Mouse (Mus musculus): ENCODE measurements at regions not wholly inside any gene's neighbourhood (a gene's known extent, or its start where the extent isn't known, plus 50 kb on each side); places are given as distances from the start of the nearest gene placed in this dataset.
A peak's percentile ranks its signal among the peaks of the same experiment; 100 is the strongest.
"Not testable (repeated sequence)": the region's sequence is repeated elsewhere in the genome, so short reads cannot be mapped to it uniquely, and the experiment has no call there.

DNA sequence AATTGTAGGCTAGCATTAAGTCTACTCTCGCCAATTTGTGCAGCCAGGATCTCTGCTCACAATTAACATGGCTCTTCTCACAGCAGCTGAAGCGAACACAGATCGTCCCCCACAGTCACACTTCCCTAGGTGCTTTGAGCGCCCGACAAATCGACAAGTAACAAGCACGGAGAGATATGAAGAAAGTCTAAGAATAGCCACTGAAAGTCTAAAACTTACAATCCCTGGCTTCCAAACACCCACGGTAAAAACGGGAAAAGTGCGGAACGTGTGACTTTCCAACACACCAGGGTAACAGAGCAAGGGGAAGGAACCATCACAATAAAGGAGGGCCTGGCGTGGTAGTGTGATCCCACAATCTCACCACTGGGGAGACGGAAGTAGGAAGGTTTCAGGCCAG is 114.8 kb upstream of the Gcfc2 start:
- H3K9me3 ChIP-seq (replicated peaks) = no peaks in the 10 kb centered on the region
- H3K4me3 ChIP-seq (replicated peaks) = no peak overlapping the region
- H3K27ac ChIP-seq = no peak overlapping the region
- no peaks in the 10 kb centered on the region for H3K4me1 ChIP-seq
- no peaks in the 10 kb centered on the region for H3K27me3 ChIP-seq
- no peak overlapping the region for H3K4me2 ChIP-seq
- H3K36me3 ChIP-seq = no peaks in the 10 kb centered on the region
- no peak for ATAC-seq (replicated peaks; ENCODE audit: low FRiP score)
- WGBS = 91% methylated on average over 13 of the region's 13 CpGs
- H3K9ac ChIP-seq = no peak overlapping the region

DNA sequence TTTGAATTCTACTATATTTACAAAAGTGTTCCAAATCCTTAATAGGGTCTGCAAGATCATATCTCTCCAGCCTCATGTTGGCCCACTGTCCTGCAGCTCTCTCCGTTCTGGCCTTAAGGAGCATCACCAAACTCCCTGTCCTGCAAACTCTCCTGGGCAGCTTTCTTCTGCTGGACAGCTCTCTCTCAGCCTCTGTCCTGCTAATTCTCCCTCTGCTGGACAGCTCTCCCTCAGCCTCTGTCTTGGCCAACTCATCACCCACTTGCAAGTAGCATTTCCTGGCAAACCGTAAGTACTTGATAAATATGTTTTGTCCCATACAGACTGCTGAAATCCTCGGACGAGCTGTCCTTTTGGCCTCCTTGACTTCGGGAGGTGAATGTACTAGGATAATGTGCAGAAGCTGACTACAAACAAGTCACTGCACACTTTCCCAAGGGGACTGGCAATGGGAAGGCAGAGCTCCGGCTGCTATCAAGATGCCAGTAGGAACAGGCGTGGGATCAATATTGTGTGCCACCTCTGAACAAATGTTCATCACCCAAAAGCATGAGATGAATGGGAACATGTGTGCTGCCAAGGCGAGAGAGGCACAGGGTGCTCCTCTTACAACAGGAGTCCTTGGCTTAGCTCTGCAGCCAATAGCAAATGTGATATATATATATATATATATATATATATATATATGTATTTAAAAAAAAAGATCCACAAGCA is 108.1 kb upstream of the Gcfc2 start:
- no peak for ATAC-seq (replicated peaks; ENCODE audit: low FRiP score)
- Histone ChIP-seq H3K9ac (no peak overlapping the region), H3K9me3 (replicated peaks) (no peaks in the 10 kb centered on the region), H3K4me3 (replicated peaks) (no peak overlapping the region), H3K36me3 (no peaks in the 10 kb centered on the region), H3K27ac (no peak overlapping the region), H3K4me1 (no peaks in the 10 kb centered on the region), H3K27me3 (no peaks in the 10 kb centered on the region), H3K4me2 (no peak overlapping the region)
- 80% methylated on average over 8 of the region's 8 CpGs for WGBS

DNA sequence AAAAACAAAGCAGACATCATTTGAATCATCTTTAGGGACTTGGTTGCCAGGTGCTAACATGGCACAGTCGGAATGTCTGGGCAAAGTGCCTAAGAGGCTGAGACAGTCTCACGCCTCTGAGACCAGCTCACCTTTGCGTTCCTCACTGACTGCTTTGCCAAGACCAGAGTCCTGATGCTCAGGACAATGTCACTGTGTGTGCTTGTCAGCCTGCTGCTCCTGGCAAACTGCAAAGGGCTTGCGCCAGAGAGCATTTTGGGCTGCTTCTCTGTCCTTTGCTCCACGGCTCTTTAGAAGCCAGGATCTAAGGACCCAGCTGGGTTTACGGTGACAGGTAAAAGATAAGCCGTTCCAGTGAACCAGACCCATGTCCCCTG is 107.5 kb upstream of the Gcfc2 start:
- no peaks in the 10 kb centered on the region for H3K27me3 ChIP-seq
- ATAC-seq (replicated peaks; ENCODE audit: low FRiP score) = no peak
- H3K9ac ChIP-seq = no peak overlapping the region
- H3K4me3 ChIP-seq (replicated peaks) = no peak overlapping the region
- no peaks in the 10 kb centered on the region for H3K9me3 ChIP-seq (replicated peaks)
- H3K27ac ChIP-seq = no peak overlapping the region
- no peaks in the 10 kb centered on the region for H3K4me1 ChIP-seq
- WGBS = 84% methylated on average over 7 of the region's 7 CpGs
- no peak overlapping the region for H3K4me2 ChIP-seq
- no peaks in the 10 kb centered on the region for H3K36me3 ChIP-seq

DNA sequence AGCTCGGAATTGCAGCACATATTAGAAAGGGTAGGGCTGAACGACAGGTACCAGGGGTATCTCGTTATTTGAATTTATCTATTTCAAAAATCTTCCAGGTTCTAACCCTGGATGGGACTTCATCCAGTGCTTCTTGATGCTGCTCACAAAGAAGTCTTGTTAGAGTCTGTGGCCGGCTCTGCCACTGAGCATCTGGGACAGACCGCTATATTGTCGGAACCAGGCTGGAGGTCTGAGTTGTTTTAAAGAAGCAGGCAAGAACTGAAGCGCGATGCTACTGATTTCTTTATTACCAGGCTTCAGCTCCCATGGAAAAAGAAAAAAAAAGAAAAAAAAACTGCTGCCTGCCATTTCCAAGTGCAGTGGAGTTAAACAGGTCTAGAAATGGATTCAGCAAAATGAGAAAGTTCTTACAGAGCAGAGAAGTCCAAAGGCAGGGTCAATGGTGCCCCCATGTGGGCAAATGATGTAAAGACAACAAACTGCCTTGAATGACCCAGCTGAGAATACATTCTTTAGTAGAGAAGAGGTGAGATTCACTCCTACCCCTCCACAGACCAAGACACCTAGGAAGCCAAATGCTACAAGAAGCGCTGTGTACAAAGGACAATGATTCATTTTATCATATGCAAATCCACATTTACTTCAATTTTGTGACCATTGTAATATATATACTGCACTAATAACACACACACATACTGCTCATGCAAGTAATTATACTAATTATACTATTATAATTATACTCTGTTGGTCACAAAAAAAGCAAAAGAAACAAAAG is 106.2 kb upstream of the Gcfc2 start:
- Histone ChIP-seq H3K4me1 (no peaks in the 10 kb centered on the region), H3K4me3 (replicated peaks) (no peak overlapping the region), H3K36me3 (no peaks in the 10 kb centered on the region), H3K9ac (no peak overlapping the region), H3K4me2 (no peak overlapping the region), H3K27me3 (no peaks in the 10 kb centered on the region), H3K27ac (no peak overlapping the region), H3K9me3 (replicated peaks) (no peaks in the 10 kb centered on the region)
- no peak for ATAC-seq (replicated peaks; ENCODE audit: low FRiP score)
- WGBS = 76% methylated on average over 9 of the region's 9 CpGs

DNA sequence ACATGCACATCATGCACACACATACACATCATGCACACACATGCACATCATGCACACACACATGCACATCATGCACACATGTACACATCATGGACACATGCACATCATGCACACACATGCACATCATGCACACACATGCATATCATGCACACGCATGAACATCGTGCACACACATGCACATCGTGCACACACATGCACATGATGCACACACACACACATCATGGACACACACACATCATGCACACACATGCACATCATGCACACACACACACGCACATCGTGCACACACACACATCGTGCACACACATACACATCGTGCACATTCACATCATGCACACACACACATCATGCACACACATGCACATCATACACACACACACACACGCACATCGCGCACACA is 104.9 kb upstream of the Gcfc2 start:
- no peak overlapping the region for H3K27ac ChIP-seq
- no peak overlapping the region for H3K9ac ChIP-seq
- no peaks in the 10 kb centered on the region for H3K9me3 ChIP-seq (replicated peaks)
- no peaks in the 10 kb centered on the region for H3K4me1 ChIP-seq
- ATAC-seq (replicated peaks; ENCODE audit: low FRiP score) = no peak
- no peaks in the 10 kb centered on the region for H3K27me3 ChIP-seq
- WGBS = 96% methylated on average over 10 of the region's 10 CpGs
- H3K36me3 ChIP-seq = no peaks in the 10 kb centered on the region
- H3K4me2 ChIP-seq = no peak overlapping the region
- no peak overlapping the region for H3K4me3 ChIP-seq (replicated peaks)

DNA sequence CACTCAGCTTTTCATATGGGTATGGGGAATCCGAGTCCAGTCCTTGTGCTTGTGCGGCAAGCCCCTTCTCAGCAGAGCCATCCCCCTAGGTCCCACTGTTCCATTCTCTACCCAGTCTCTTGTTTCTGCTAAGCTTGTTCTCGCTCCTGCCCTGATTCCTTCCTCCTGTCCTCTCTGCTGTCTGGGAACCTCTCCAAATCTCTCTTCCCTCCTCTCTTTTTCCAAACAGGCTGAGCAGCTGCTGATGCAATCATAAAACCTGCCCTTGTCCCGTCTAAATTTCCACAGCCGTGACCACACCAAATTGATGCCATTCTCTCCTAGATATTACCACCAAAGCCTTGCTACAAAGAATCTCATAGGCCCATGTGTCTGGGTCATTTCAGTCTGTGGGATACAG is 103.4 kb upstream of the Gcfc2 start:
- Histone ChIP-seq H3K4me2 (no peak overlapping the region), H3K27me3 (no peaks in the 10 kb centered on the region), H3K36me3 (no peaks in the 10 kb centered on the region), H3K4me3 (replicated peaks) (no peak overlapping the region), H3K27ac (no peak overlapping the region), H3K4me1 (no peaks in the 10 kb centered on the region), H3K9ac (no peak overlapping the region), H3K9me3 (replicated peaks) (no peaks in the 10 kb centered on the region)
- 71% methylated on average over 5 of the region's 5 CpGs for WGBS
- no peak for ATAC-seq (replicated peaks; ENCODE audit: low FRiP score)

DNA sequence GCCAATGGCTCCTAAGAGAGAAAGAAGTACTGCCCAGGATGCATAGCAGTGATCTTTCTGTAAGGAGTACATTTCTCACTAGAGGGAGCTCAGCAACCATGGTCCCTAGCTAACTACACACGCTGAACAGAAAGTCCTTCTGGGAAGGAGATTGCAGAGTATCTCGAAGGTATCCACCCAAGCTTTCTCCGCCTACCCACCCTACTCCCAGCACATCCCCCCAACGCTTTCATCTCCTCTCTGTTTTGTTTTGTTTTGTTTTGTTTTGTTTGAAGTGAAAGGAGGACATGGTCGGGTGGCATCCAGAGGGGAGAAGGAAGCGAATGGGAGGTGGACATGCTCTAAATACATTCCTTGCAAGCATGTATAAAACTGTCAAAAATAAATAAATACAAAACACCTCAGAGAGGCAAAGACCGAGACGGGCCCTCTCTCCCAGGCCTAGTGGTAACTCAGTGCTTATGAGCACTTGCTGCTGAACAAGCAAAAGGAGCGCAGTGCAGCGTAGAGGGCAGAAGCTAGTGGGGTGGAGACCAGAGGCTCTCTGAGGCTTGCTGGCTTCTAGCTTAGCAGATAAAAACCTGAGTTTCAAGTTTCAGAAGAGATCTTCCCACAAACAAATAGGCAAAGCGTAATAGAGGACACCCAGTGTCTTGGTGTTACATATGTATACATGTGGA is 83.9 kb upstream of the Gcfc2 start:
- H3K4me3 ChIP-seq (replicated peaks) = peak overlapping the region; percentile 34
- peak overlapping the region; percentile 57 for H3K4me2 ChIP-seq
- H3K27ac ChIP-seq = 0 out of 2 replicates have a peak overlapping the region, but pooled peaks have one; percentile 1
- WGBS = 27% methylated on average over 11 of the region's 11 CpGs
- H3K4me1 ChIP-seq = no peaks in the 10 kb centered on the region
- H3K27me3 ChIP-seq = no peaks in the 10 kb centered on the region
- no peaks in the 10 kb centered on the region for H3K36me3 ChIP-seq
- ATAC-seq (replicated peaks; ENCODE audit: low FRiP score) = peak; percentile 96
- no peaks in the 10 kb centered on the region for H3K9me3 ChIP-seq (replicated peaks)
- H3K9ac ChIP-seq = 0 out of 2 replicates have a peak overlapping the region, but pooled peaks have one; percentile 21

DNA sequence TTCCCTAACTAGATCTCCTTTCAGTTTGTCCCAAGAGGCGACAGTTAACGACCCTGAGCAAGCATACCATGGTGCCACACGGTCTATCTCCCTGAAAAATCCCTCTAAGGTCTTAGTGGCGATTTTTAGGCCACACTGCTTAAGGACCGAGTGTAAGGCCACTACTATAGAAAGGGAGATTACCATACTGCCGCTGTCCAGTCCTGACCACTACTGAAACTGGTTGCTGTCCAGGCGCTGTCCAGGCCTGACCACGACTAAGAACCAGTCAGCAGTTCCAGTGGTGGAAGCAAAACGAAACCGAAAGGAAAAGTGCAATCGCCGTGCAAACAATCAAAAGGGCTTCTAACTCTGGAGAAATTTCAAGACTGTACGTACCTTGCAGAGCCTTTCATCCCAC is 55.3 kb upstream of the Gcfc2 start:
- H3K4me3 ChIP-seq (replicated peaks); H3K9me3 ChIP-seq (replicated peaks); H3K27me3 ChIP-seq; ATAC-seq (replicated peaks; ENCODE audit: low FRiP score); H3K27ac ChIP-seq; H3K9ac ChIP-seq; H3K4me1 ChIP-seq; H3K36me3 ChIP-seq; H3K4me2 ChIP-seq: not testable (repeated sequence)
- 88% methylated on average over 13 of the region's 13 CpGs for WGBS
